13 mouse cellular contexts compared by ENCODE assay signal in genomic region chr7:78385971-78386370, GRCm38 (mm10).
DNase-seq lines count a peak whose midpoint lies in the region; ATAC-seq lines count a peak whose summit lies in the region.
"Had no signal": no experiment of that assay in that cellular context is flagged by ENCODE, and none has a peak within 500 bp of the region (broad histone marks: within the 10 kb centered on the region; RNA-seq: fewer than 3 reads in every experiment).

No protein-coding gene starts in this region.

- no peaks in the 10 kb centered on the region for H3K9me3 ChIP-seq in hindbrain, embryonic 15.5 days
- H3K9me3 ChIP-seq in hindbrain, embryonic 11.5 days (ENCODE audit: control insufficient read depth, low read length): no peaks in the 10 kb centered on the region
- H3K9me3 ChIP-seq in liver, embryonic 11.5 days (ENCODE audit: control insufficient read depth, low read length): no peaks in the 10 kb centered on the region
- H3K9me3 ChIP-seq: heart, embryonic 15.5 days had no signal

- H3K4me2 ChIP-seq in hindbrain, embryonic 15.5 days: no peak overlapping the region
- no peak overlapping the region for H3K4me2 ChIP-seq in hindbrain, embryonic 11.5 days (replicated peaks; ENCODE audit: low read depth, low read length)
- H3K4me2 ChIP-seq in liver, embryonic 11.5 days: no peak overlapping the region
- H3K4me2 ChIP-seq: heart, embryonic 15.5 days; liver, embryonic 13.5 days had no signal

- 68% methylated on average over 1 of the region's 1 CpGs for WGBS in hindbrain, embryonic 15.5 days
- WGBS in hindbrain, embryonic 11.5 days: 81% methylated on average over 1 of the region's 1 CpGs
- WGBS in liver, embryonic 11.5 days: 35% methylated on average over 1 of the region's 1 CpGs

- intact Hi-C loops in gastrocnemius, postnatal 14 days (cut with DNase I; ENCODE audit: low total_unique reads): no loop called here

- no peaks in the 10 kb centered on the region for H3K36me3 ChIP-seq in hindbrain, embryonic 15.5 days
- H3K36me3 ChIP-seq in hindbrain, embryonic 11.5 days (ENCODE audit: control insufficient read depth, insufficient read depth, low read length): no peaks in the 10 kb centered on the region
- no peaks in the 10 kb centered on the region for H3K36me3 ChIP-seq in liver, embryonic 11.5 days (ENCODE audit: control insufficient read depth, insufficient read depth, low read length)
- H3K36me3 ChIP-seq: heart, embryonic 15.5 days; liver, embryonic 13.5 days had no signal

- H3K27ac ChIP-seq in hindbrain, embryonic 15.5 days (replicated peaks): no peak overlapping the region
- no peak overlapping the region for H3K27ac ChIP-seq in hindbrain, embryonic 11.5 days (ENCODE audit: low read depth, low read length)
- no peak overlapping the region for H3K27ac ChIP-seq in liver, embryonic 11.5 days (ENCODE audit: low read depth, low read length)
- H3K27ac ChIP-seq: heart, embryonic 15.5 days; liver, embryonic 13.5 days; macrophage had no signal

- no peak overlapping the region for H3K9ac ChIP-seq in hindbrain, embryonic 15.5 days
- no peak overlapping the region for H3K9ac ChIP-seq in hindbrain, embryonic 11.5 days (ENCODE audit: low read depth, low read length)
- no peak overlapping the region for H3K9ac ChIP-seq in liver, embryonic 11.5 days (ENCODE audit: low read depth, low read length)
- H3K9ac ChIP-seq: heart, embryonic 15.5 days; liver, embryonic 13.5 days had no signal

- no peak overlapping the region for H3K4me3 ChIP-seq in hindbrain, embryonic 15.5 days
- no peak overlapping the region for H3K4me3 ChIP-seq in hindbrain, embryonic 11.5 days (ENCODE audit: low read depth, low read length)
- H3K4me3 ChIP-seq in liver, embryonic 11.5 days (ENCODE audit: low read depth, low read length): no peak overlapping the region
- H3K4me3 ChIP-seq: heart, embryonic 15.5 days; liver, embryonic 13.5 days had no signal

- no peaks in the 10 kb centered on the region for H3K4me1 ChIP-seq in hindbrain, embryonic 15.5 days (replicated peaks)
- H3K4me1 ChIP-seq in hindbrain, embryonic 11.5 days (replicated peaks; ENCODE audit: control insufficient read depth, insufficient read depth, low read length): no peaks in the 10 kb centered on the region
- H3K4me1 ChIP-seq in liver, embryonic 11.5 days (replicated peaks; ENCODE audit: control insufficient read depth, insufficient read depth, low read length): no peaks in the 10 kb centered on the region
- H3K4me1 ChIP-seq: heart, embryonic 15.5 days; liver, embryonic 13.5 days had no signal

- ATAC-seq in hindbrain, embryonic 15.5 days (ENCODE audit: low FRiP score, low read depth): peak; percentile 63; the same call in 1 of the 2 replicates
- no peak for ATAC-seq in hindbrain, embryonic 11.5 days (ENCODE audit: low FRiP score)
- ATAC-seq in liver, embryonic 11.5 days (replicated peaks; ENCODE audit: low FRiP score): no peak
- ATAC-seq: CD4-positive, CD25-positive, alpha-beta regulatory T cell, adult 4 months; intestine, embryonic 16.5 days had no signal

- DNase-seq in hindbrain, embryonic 11.5 days (ENCODE audit: low spot score): no peak
- DNase-seq in brain, embryonic 18.5 days (ENCODE audit: low read depth, low spot score): peak; percentile 22
- peak; percentile 94 for DNase-seq in cerebellum, adult 9-10 months
- peak; percentile 33 for DNase-seq in heart, postnatal 4 days
- no peak for DNase-seq in liver, embryonic 11.5 days (ENCODE audit: low spot score)
- no peak for DNase-seq in gastrocnemius, postnatal 14 days
- DNase-seq: liver, embryonic 13.5 days; thymus, postnatal 4 days had no signal

- H3K27me3 ChIP-seq in hindbrain, embryonic 15.5 days: no peaks in the 10 kb centered on the region
- H3K27me3 ChIP-seq in hindbrain, embryonic 11.5 days (ENCODE audit: control insufficient read depth, insufficient read depth, low read length): no peaks in the 10 kb centered on the region
- H3K27me3 ChIP-seq in liver, embryonic 11.5 days (replicated peaks; ENCODE audit: control insufficient read depth, insufficient read depth, low read length): no peaks in the 10 kb centered on the region
- H3K27me3 ChIP-seq: heart, embryonic 15.5 days; liver, embryonic 13.5 days had no signal

Comparison
In these comparisons a context has a peak if more than half of its experiments do, and no peak if none do; other contexts are left out.
1. DNase-seq: peak in brain, embryonic 18.5 days (single experiment), cerebellum, adult 9-10 months (single experiment) and heart, postnatal 4 days (single experiment); none in hindbrain, embryonic 11.5 days (single experiment), liver, embryonic 11.5 days (single experiment) and gastrocnemius, postnatal 14 days (single experiment).